Mouse (Mus musculus): Measurements from ENCODE around the gene BC048562. TPM values are rescaled to one million over a fixed set of nuclear protein-coding genes. Genes with fewer than 3 reads are reported as not detected.

BC048562 gene
- total RNA-seq, 2 experiments from 2014 or later = not detected

- no peak for DNase-seq (ENCODE audit: low spot score)
- intact Hi-C loops (cut with DNase I) = loop anchor here (5.0 kb wide), 1 partner anchor 53 kb away; no protein-coding TSS in a partner anchor
Observed at GRCm38 (mm10) chr9:108450292-108451169, 14.2 kb downstream of the BC048562 start.

- DNase-seq (ENCODE audit: low spot score) = no peak
- intact Hi-C loops (cut with DNase I) = loop anchor here (5.0 kb wide), 1 partner anchor 54 kb away; no protein-coding TSS in a partner anchor
Observed at GRCm38 (mm10) chr9:108451170-108451493, 14.8 kb downstream of the BC048562 start.

- intact Hi-C loops (cut with DNase I) = loop anchor here (5.0 kb wide), 1 partner anchor 54 kb away; no protein-coding TSS in a partner anchor
- no peak for DNase-seq (ENCODE audit: low spot score)
Observed at GRCm38 (mm10) chr9:108451519-108452160, 15.4 kb downstream of the BC048562 start.

- DNase-seq (ENCODE audit: low spot score) = peak; percentile 68
- intact Hi-C loops (cut with DNase I) = loop anchor here (5.0 kb wide), 1 partner anchor 55 kb away; no protein-coding TSS in a partner anchor
Observed at GRCm38 (mm10) chr9:108452291-108452906, 16.1 kb downstream of the BC048562 start.

GRCm38 (mm10) chr9:108452911-108453310 is 16.6 kb downstream of the BC048562 start:
- intact Hi-C loops (cut with DNase I) = loop anchor here (5.0 kb wide), 1 partner anchor 56 kb away; no protein-coding TSS in a partner anchor
- no peak for DNase-seq (ENCODE audit: low spot score)

- DNase-seq (ENCODE audit: low spot score) = no peak
- intact Hi-C loops (cut with DNase I) = loop anchor here (5.0 kb wide), 1 partner anchor 56 kb away; no protein-coding TSS in a partner anchor
Observed at GRCm38 (mm10) chr9:108453458-108453857, 17.2 kb downstream of the BC048562 start.

GRCm38 (mm10) chr9:108454429-108454828 is 18.1 kb downstream of the BC048562 start:
- intact Hi-C loops (cut with DNase I) = loop anchor here (5.0 kb wide), 1 partner anchor 57 kb away; no protein-coding TSS in a partner anchor

GRCm38 (mm10) chr9:108455747-108456571 is 19.7 kb downstream of the BC048562 start:
- intact Hi-C loops (cut with DNase I) = no loop called here
- DNase-seq (ENCODE audit: low spot score) = no peak

More at GRCm38 (mm10) chr9:108454429-108454828, 18.1 kb downstream of the BC048562 start:
- no peak for DNase-seq (ENCODE audit: low spot score)

- DNase-seq (ENCODE audit: low spot score) = no peak
- intact Hi-C loops (cut with DNase I) = no loop called here
Observed at GRCm38 (mm10) chr9:108456953-108457352, 20.7 kb downstream of the BC048562 start.

GRCm38 (mm10) chr9:108459939-108460318 is 23.6 kb downstream of the BC048562 start:
- DNase-seq (ENCODE audit: low spot score) = no peak
- intact Hi-C loops (cut with DNase I) = no loop called here

- DNase-seq (ENCODE audit: low spot score) = peak; percentile 75
- intact Hi-C loops (cut with DNase I) = loop anchor here (1.0 kb wide), 1 partner anchor 18 kb away; no protein-coding TSS in a partner anchor
Observed at GRCm38 (mm10) chr9:108460319-108461178, 24.3 kb downstream of the BC048562 start, which contains the start of gene Ccdc71. TSS of gene Ccdc71 (plus strand) at chr9:108460527.

GRCm38 (mm10) chr9:108461181-108461631 is 24.9 kb downstream of the BC048562 start, which contains the start of gene Klhdc8b:
TSS of gene Klhdc8b (minus strand) at chr9:108461581.
- intact Hi-C loops (cut with DNase I) = loop anchor here (1.0 kb wide), 1 partner anchor 17 kb away; no protein-coding TSS in a partner anchor
- DNase-seq (ENCODE audit: low spot score) = no peak

GRCm38 (mm10) chr9:108461675-108462074 is 25.4 kb downstream of the BC048562 start:
- intact Hi-C loops (cut with DNase I) = loop anchor here (1.0 kb wide), 1 partner anchor 17 kb away; no protein-coding TSS in a partner anchor
- DNase-seq (ENCODE audit: low spot score) = no peak

GRCm38 (mm10) chr9:108462192-108462591 is 25.9 kb downstream of the BC048562 start:
- intact Hi-C loops (cut with DNase I) = no loop called here
- no peak for DNase-seq (ENCODE audit: low spot score)

- DNase-seq (ENCODE audit: low spot score) = no peak
- intact Hi-C loops (cut with DNase I) = no loop called here
Observed at GRCm38 (mm10) chr9:108463713-108464112, 27.4 kb downstream of the BC048562 start.

GRCm38 (mm10) chr9:108466219-108466618 is 29.9 kb downstream of the BC048562 start:
- intact Hi-C loops (cut with DNase I) = no loop called here
- no peak for DNase-seq (ENCODE audit: low spot score)

GRCm38 (mm10) chr9:108469430-108469829 is 33.1 kb downstream of the BC048562 start:
- intact Hi-C loops (cut with DNase I) = no loop called here
- DNase-seq (ENCODE audit: low spot score) = no peak

- DNase-seq (ENCODE audit: low spot score) = no peak
- intact Hi-C loops (cut with DNase I) = no loop called here
Observed at GRCm38 (mm10) chr9:108469845-108470244, 33.6 kb downstream of the BC048562 start.
